In genomic region chr9:117654626-117655025, GRCm38 (mm10) we compare ENCODE assay signal across 23 mouse cellular contexts. TPM values are rescaled to one million over a fixed set of nuclear protein-coding genes. Genes with fewer than 3 reads are reported as not detected.
DNase-seq lines count a peak whose midpoint lies in the region; ATAC-seq and TF ChIP-seq lines count a peak whose summit lies in the region.
"Had no signal": no experiment of that assay in that cellular context is flagged by ENCODE, and none has a peak within 500 bp of the region (broad histone marks: within the 10 kb centered on the region; RNA-seq: fewer than 3 reads in every experiment).

No protein-coding gene starts in this region.

- no peaks in the 10 kb centered on the region for H3K36me3 ChIP-seq in kidney, postnatal 0 days (ENCODE audit: insufficient read depth, low read length)
- no peaks in the 10 kb centered on the region for H3K36me3 ChIP-seq in kidney, embryonic 15.5 days
- no peaks in the 10 kb centered on the region for H3K36me3 ChIP-seq in lung, postnatal 0 days (ENCODE audit: insufficient read depth, low read length)
- no peaks in the 10 kb centered on the region for H3K36me3 ChIP-seq in midbrain, embryonic 15.5 days (replicated peaks)
- H3K36me3 ChIP-seq in midbrain, embryonic 10.5 days, result no peaks in the 10 kb centered on the region
- no peaks in the 10 kb centered on the region for H3K36me3 ChIP-seq in embryonic facial prominence, embryonic 10.5 days (replicated peaks)
- H3K36me3 ChIP-seq: forebrain, embryonic 10.5 days; forebrain, embryonic 15.5 days; heart, embryonic 10.5 days; hindbrain, embryonic 12.5 days; hindbrain, embryonic 15.5 days had no signal

- peak; percentile 43 for DNase-seq in kidney, postnatal 0 days (ENCODE audit: low spot score)
- DNase-seq in lung, postnatal 0 days (ENCODE audit: low spot score), result peak; percentile 21
- no peak for DNase-seq in lung, adult 18-20 months
- DNase-seq in midbrain, embryonic 10.5 days (ENCODE audit: low spot score), result no peak
- no peak for DNase-seq in embryonic facial prominence, embryonic 10.5 days (ENCODE audit: low spot score)
- DNase-seq: adrenal gland, adult 8-10 months; adrenal gland, postnatal 25 days; cerebellum, adult 11-12 months; cerebellum, adult 8-10 months; cerebellum, postnatal 10 days; cerebellum, postnatal 36 days; embryo, embryonic 11 days; gastrocnemius, postnatal 25 days; heart, adult 2 months had no signal

- no peaks in the 10 kb centered on the region for H3K9me3 ChIP-seq in kidney, postnatal 0 days (replicated peaks; ENCODE audit: low read length)
- no peaks in the 10 kb centered on the region for H3K9me3 ChIP-seq in kidney, embryonic 15.5 days (replicated peaks)
- no peaks in the 10 kb centered on the region for H3K9me3 ChIP-seq in lung, postnatal 0 days (ENCODE audit: low read length)
- no peaks in the 10 kb centered on the region for H3K9me3 ChIP-seq in midbrain, embryonic 15.5 days
- no peaks in the 10 kb centered on the region for H3K9me3 ChIP-seq in midbrain, embryonic 10.5 days (replicated peaks)
- no peaks in the 10 kb centered on the region for H3K9me3 ChIP-seq in embryonic facial prominence, embryonic 10.5 days
- H3K9me3 ChIP-seq: forebrain, embryonic 10.5 days; forebrain, embryonic 15.5 days; heart, embryonic 10.5 days; hindbrain, embryonic 12.5 days; hindbrain, embryonic 15.5 days had no signal

- ATAC-seq in kidney, postnatal 0 days (replicated peaks; ENCODE audit: low FRiP score, low read depth), result no peak
- ATAC-seq in kidney, embryonic 15.5 days (replicated peaks; ENCODE audit: low FRiP score), result no peak
- ATAC-seq in lung, postnatal 0 days, result no peak
- no peak for ATAC-seq in midbrain, embryonic 15.5 days (replicated peaks)
- ATAC-seq: activated CD4-positive, CD25-positive, alpha-beta regulatory T cell, adult 4 months; CD4-positive, CD25-positive, alpha-beta regulatory T cell, adult 4 months; forebrain, embryonic 15.5 days had no signal

- no peak overlapping the region for H3K27ac ChIP-seq in kidney, postnatal 0 days
- no peak overlapping the region for H3K27ac ChIP-seq in kidney, embryonic 15.5 days
- no peak overlapping the region for H3K27ac ChIP-seq in lung, postnatal 0 days (ENCODE audit: low read length)
- peak overlapping the region; percentile 9; the same call in 1 of the 2 replicates for H3K27ac ChIP-seq in midbrain, embryonic 15.5 days
- no peak overlapping the region for H3K27ac ChIP-seq in midbrain, embryonic 10.5 days (replicated peaks)
- H3K27ac ChIP-seq in embryonic facial prominence, embryonic 10.5 days (replicated peaks), result no peak overlapping the region
- H3K27ac ChIP-seq: forebrain, embryonic 10.5 days; forebrain, embryonic 15.5 days; heart, adult 2 months; heart, embryonic 10.5 days; hindbrain, embryonic 12.5 days; hindbrain, embryonic 15.5 days had no signal

- H3K4me2 ChIP-seq in kidney, postnatal 0 days (ENCODE audit: low read length), result no peak overlapping the region
- no peak overlapping the region for H3K4me2 ChIP-seq in kidney, embryonic 15.5 days
- H3K4me2 ChIP-seq in lung, postnatal 0 days (replicated peaks; ENCODE audit: low read depth, low read length), result no peak overlapping the region
- no peak overlapping the region for H3K4me2 ChIP-seq in midbrain, embryonic 15.5 days
- H3K4me2 ChIP-seq: forebrain, embryonic 15.5 days; hindbrain, embryonic 12.5 days; hindbrain, embryonic 15.5 days had no signal

- H3K9ac ChIP-seq in kidney, postnatal 0 days (ENCODE audit: low read depth, low read length), result no peak overlapping the region
- no peak overlapping the region for H3K9ac ChIP-seq in kidney, embryonic 15.5 days
- H3K9ac ChIP-seq in lung, postnatal 0 days (replicated peaks; ENCODE audit: low read depth), result no peak overlapping the region
- H3K9ac ChIP-seq in midbrain, embryonic 15.5 days, result no peak overlapping the region
- H3K9ac ChIP-seq: forebrain, embryonic 15.5 days; hindbrain, embryonic 12.5 days; hindbrain, embryonic 15.5 days had no signal

- H3K4me1 ChIP-seq in kidney, postnatal 0 days (replicated peaks; ENCODE audit: insufficient read depth, low read length), result no peaks in the 10 kb centered on the region
- H3K4me1 ChIP-seq in kidney, embryonic 15.5 days, result 0 out of 2 replicates have a peak, but pooled peaks cover 5% of the 10 kb centered on the region
- no peaks in the 10 kb centered on the region for H3K4me1 ChIP-seq in lung, postnatal 0 days (ENCODE audit: insufficient read depth, low read depth, low read length)
- no peaks in the 10 kb centered on the region for H3K4me1 ChIP-seq in midbrain, embryonic 15.5 days
- H3K4me1 ChIP-seq in midbrain, embryonic 10.5 days, result no peaks in the 10 kb centered on the region
- H3K4me1 ChIP-seq in embryonic facial prominence, embryonic 10.5 days, result no peaks in the 10 kb centered on the region
- H3K4me1 ChIP-seq: forebrain, embryonic 15.5 days; heart, embryonic 10.5 days; hindbrain, embryonic 12.5 days; hindbrain, embryonic 15.5 days had no signal

- no peak overlapping the region for H3K4me3 ChIP-seq in kidney, postnatal 0 days (replicated peaks; ENCODE audit: low read depth, low read length)
- H3K4me3 ChIP-seq in kidney, embryonic 15.5 days (replicated peaks), result no peak overlapping the region
- no peak overlapping the region for H3K4me3 ChIP-seq in lung, postnatal 0 days (ENCODE audit: low read depth, low read length)
- H3K4me3 ChIP-seq in midbrain, embryonic 15.5 days, result no peak overlapping the region
- H3K4me3 ChIP-seq in midbrain, embryonic 10.5 days, result no peak overlapping the region
- H3K4me3 ChIP-seq in embryonic facial prominence, embryonic 10.5 days, result no peak overlapping the region
- H3K4me3 ChIP-seq: forebrain, embryonic 10.5 days; forebrain, embryonic 15.5 days; heart, adult 2 months; heart, embryonic 10.5 days; hindbrain, embryonic 12.5 days; hindbrain, embryonic 15.5 days had no signal

- no peaks in the 10 kb centered on the region for H3K27me3 ChIP-seq in kidney, postnatal 0 days (ENCODE audit: insufficient read depth, low read length)
- H3K27me3 ChIP-seq in kidney, embryonic 15.5 days, result no peaks in the 10 kb centered on the region
- H3K27me3 ChIP-seq in lung, postnatal 0 days (replicated peaks; ENCODE audit: insufficient read depth, low read length), result no peaks in the 10 kb centered on the region
- no peaks in the 10 kb centered on the region for H3K27me3 ChIP-seq in midbrain, embryonic 15.5 days (replicated peaks)
- H3K27me3 ChIP-seq in midbrain, embryonic 10.5 days (ENCODE audit: low read depth, poor library complexity, severe bottlenecking), result no peaks in the 10 kb centered on the region
- H3K27me3 ChIP-seq in embryonic facial prominence, embryonic 10.5 days (replicated peaks; ENCODE audit: low read depth, poor library complexity, severe bottlenecking), result no peaks in the 10 kb centered on the region
- H3K27me3 ChIP-seq: forebrain, embryonic 15.5 days; hindbrain, embryonic 12.5 days; hindbrain, embryonic 15.5 days had no signal

- TF ChIP-seq CTCF in kidney, postnatal 0 days (IDR thresholded peaks at IDR 0.05; ENCODE audit: low read depth), result no peak
- no peak for TF ChIP-seq CTCF in lung, postnatal 0 days (IDR thresholded peaks at IDR 0.05)

- TF ChIP-seq EP300 in lung, postnatal 0 days (IDR thresholded peaks at IDR 0.05), result no peak

- 76% methylated on average over 2 of the region's 2 CpGs for WGBS in kidney, postnatal 0 days
- WGBS in kidney, embryonic 15.5 days, result 86% methylated on average over 2 of the region's 2 CpGs
- 55% methylated on average over 2 of the region's 2 CpGs for WGBS in lung, postnatal 0 days
- 63% methylated on average over 2 of the region's 2 CpGs for WGBS in midbrain, embryonic 15.5 days
- WGBS in midbrain, embryonic 10.5 days, result 89% methylated on average over 2 of the region's 2 CpGs
- 70% methylated on average over 2 of the region's 2 CpGs for WGBS in embryonic facial prominence, embryonic 10.5 days

RNA-seq across cellular contexts. Expression of gene Rbms3, which starts 24.9 kb away (rescaled TPM):
- 44.5 and 50.9 TPM in 2 replicates for polyA plus RNA-seq in kidney, postnatal 0 days (2015; fragmentation: Nextera tagmentation; extraction: Ambion mirVana)
- 67.9 and 76.1 TPM in 2 replicates for polyA plus RNA-seq in kidney, embryonic 15.5 days (2015; fragmentation: Nextera tagmentation; extraction: Ambion mirVana)
- 48.9 and 63.2 TPM in 2 replicates for polyA plus RNA-seq in lung, postnatal 0 days (2015; fragmentation: Nextera tagmentation; extraction: Ambion mirVana)
- polyA plus RNA-seq in midbrain, embryonic 15.5 days (2015; fragmentation: Nextera tagmentation; extraction: Ambion mirVana), result 51.6 and 51.9 TPM in 2 replicates
- 11.4 and 13.7 TPM in 2 replicates for polyA plus RNA-seq in midbrain, embryonic 10.5 days (2016; fragmentation: Nextera tagmentation; extraction: Ambion mirVana)
- 23.5 and 29.9 TPM in 2 replicates for polyA plus RNA-seq in embryonic facial prominence, embryonic 10.5 days (2016; fragmentation: Nextera tagmentation; extraction: Ambion mirVana)
- polyA plus RNA-seq: activated CD4-positive, CD25-positive, alpha-beta regulatory T cell, adult 4 months had no signal

Comparison
In these comparisons a context has a peak if more than half of its experiments do, and no peak if none do; other contexts are left out.
1. DNase-seq: peak in kidney, postnatal 0 days (single experiment) and lung, postnatal 0 days (single experiment); none in lung, adult 18-20 months (0 of 2), midbrain, embryonic 10.5 days (single experiment) and embryonic facial prominence, embryonic 10.5 days (single experiment).